Mouse (Mus musculus) olfactory bulb, adult 2 months (tissue): Measurements from ENCODE around the gene Gpr162. TPM values are rescaled to one million over a fixed set of nuclear protein-coding genes. Genes with fewer than 3 reads are reported as not detected.

Source experiments
- H3K27ac ChIP-seq: fragments of 200-500 bp; 2 replicates; pipeline ENCODE4 v1.5.1; 2012; ENCODE audit warnings: low read depth, low read length; ENCODE audit not compliant: insufficient read depth
- H3K4me1 ChIP-seq: fragments of 200-500 bp; 2 replicates; pipeline ENCODE4 v1.6.1; 2012; ENCODE audit warnings: low read length; ENCODE audit not compliant: control insufficient read depth, insufficient read depth
- H3K4me3 ChIP-seq: fragments of 200-500 bp; 2 replicates; pipeline ENCODE4 v1.5.1; 2012; ENCODE audit warnings: mild to moderate bottlenecking, low read depth, low read length, moderate library complexity; ENCODE audit not compliant: insufficient read depth
- CTCF ChIP-seq: fragments of 200-500 bp; IDR thresholded peaks from 2 replicates; pipeline ENCODE4 v1.5.1; 2012; ENCODE audit warnings: low read depth, mild to moderate bottlenecking, low read length, moderate library complexity; ENCODE audit not compliant: insufficient read depth
- POLR2A ChIP-seq: fragments of 200-500 bp; IDR thresholded peaks from 2 replicates; pipeline ENCODE4 v1.6.1; 2012; ENCODE audit warnings: mild to moderate bottlenecking, low read depth, low read length, moderate library complexity; ENCODE audit not compliant: insufficient read depth
- WGBS: fragments of 180-500 bp; shearing (Covaris S2); methylation state at CpG from one replicate; pipeline ENCODE4 v1.1.7; 2018; 5-methylcytosine and 5-hydroxymethylcytosine counted together
- polyA plus RNA-seq: library from polyadenylated mRNA; stranded (reverse); fragments of >200 nt; gene quantifications from 2 replicates; pipeline ENCODE4 v1.2.4, GENCODE M21; 2012; ENCODE audit warnings: low replicate concordance; ENCODE audit not compliant: missing spikeins, insufficient read depth, insufficient read length

Gene Gpr162
- polyA plus RNA-seq, 1 experiment: not detected

DNA sequence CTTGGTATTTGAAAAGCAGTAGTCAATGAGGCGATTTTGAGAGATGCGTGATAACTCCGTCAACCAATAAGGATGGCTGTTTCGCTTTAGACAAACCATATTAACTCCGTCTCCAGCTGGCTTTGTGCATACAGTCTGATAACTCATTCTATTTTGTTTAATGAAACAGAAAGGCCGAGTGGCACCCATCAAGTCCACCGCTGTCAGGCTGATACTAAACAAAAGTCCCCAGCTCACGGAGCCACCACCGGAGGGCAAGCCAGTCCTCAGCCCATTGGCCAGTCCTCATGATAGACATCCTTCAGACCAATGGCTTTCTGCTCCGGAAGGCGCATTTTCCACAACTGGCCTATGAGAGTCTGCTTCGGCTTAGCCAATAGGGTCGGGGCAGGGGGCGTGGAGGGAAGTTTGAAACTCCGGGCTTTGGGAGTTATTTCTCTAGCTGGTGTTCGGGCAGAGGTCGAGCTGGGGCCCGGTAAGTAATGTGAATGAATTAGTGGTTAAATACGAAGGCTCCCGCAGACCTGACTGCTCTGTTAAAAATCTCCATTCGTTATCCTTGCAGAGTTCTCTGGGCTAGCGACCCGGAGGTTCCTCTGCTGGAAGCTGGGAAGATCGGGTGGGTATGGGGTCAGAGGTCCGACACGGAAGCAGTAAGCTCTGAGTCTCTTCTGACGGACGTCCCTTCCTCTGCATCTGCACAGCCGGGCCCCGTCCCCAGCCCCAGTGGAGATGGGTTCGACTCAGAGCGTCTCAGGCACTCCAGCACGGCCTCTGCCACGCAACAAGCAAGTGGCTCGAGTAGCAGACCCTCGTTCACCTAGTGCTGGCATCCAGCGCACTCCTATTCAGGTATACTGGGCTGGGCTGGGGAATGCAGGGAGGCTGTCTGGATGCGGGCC, 33.7 kb downstream of the Gpr162 start:
- WGBS: under 1% methylated on average over 38 of the region's 38 CpGs
- Histone ChIP-seq H3K4me3 (peak overlapping the region; percentile 35), H3K27ac (peak overlapping the region; percentile 74), H3K4me1 (peaks cover 11% of the 10 kb centered on the region)
- TF ChIP-seq CTCF (no peak), POLR2A (0 out of 2 replicates have a peak, but pooled peaks have one; percentile 21)

DNA sequence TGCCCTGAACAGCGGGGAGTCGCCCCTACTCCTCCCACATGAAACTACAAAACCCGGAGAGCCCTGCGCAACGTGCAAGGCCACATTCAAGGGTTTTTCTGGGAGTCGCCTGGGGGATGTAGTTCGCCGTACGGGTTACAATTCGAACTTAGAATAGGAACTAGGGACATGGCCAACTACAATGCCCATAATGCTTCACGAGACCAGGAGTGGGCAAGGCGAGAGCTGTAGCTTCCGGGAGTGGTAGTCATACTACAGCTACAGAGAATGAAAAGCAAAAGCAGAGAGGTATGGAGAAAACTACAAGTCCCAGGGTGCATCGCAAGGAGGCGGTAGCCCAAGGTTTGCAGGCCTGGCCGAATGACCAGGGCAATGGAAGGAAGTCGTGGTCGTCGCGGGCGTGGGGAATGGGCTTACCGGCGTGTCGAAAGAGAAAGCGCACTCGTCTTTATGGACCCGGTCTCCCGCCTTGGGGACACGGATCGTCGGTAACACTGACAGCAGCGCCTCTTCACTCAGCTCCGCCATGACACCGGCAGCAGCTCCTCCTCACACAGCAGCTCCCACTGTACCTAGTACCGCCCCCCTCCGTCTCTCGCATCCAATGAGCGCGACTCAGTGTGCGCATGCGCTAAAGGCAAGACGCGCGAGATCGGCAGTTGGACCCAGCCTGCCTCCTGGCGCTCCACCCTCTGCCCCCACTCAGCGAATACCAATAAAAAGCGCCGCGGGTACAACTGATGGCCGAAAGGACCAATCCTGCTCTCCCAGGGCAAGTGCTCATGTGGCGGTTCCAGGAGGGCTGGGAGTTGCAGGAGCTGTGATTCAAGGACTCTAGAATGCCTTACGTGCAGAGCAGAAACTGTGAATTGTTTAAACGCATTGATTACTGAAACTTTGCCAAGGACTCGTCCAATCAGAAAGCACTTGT, 34.6 kb downstream of the Gpr162 start, which contains the start of the genes Usp5 and Cdca3:
Gene Usp5 (minus strand): TSS at position 617 of the 931 bp plus-strand sequence.
Gene Cdca3 (plus strand): TSS at position 680 of the 931 bp plus-strand sequence.
- H3K27ac ChIP-seq: peak within 1 kb of the TSS; percentile 82
- TF ChIP-seq CTCF: no peak
- peak; percentile 65; the same call in 1 of the 2 replicates for TF ChIP-seq POLR2A
- H3K4me3 ChIP-seq: peak within 1 kb of the TSS; percentile 68
- H3K4me1 ChIP-seq: peaks cover 11% of the 10 kb centered on the region
- WGBS: under 1% methylated on average over 55 of the region's 55 CpGs

DNA sequence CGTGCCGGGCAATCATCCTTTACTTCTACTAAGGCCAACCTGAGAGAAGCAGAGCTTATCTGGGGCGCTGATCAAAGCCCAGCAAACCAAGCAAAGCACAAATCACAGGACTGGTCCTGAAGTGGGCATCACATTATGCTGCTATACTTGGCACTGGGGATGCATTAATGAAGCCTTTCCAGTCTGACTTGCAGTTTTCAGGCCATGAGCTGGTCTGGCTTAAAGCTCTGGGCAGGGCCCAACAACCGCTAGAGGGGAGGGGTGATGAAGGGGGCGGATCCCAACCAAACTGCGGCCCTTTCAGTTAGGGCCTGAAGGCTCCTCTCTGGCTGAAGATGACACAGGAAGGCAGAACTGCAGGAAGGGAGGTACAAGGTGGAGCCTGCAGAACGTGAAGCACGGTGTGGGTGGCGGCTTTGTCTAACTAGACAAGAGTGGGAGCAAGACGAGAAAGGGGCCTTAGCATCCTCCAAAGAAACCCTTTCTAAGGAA, 35.6 kb downstream of the Gpr162 start:
- TF ChIP-seq POLR2A: no peak
- no peak for TF ChIP-seq CTCF

DNA sequence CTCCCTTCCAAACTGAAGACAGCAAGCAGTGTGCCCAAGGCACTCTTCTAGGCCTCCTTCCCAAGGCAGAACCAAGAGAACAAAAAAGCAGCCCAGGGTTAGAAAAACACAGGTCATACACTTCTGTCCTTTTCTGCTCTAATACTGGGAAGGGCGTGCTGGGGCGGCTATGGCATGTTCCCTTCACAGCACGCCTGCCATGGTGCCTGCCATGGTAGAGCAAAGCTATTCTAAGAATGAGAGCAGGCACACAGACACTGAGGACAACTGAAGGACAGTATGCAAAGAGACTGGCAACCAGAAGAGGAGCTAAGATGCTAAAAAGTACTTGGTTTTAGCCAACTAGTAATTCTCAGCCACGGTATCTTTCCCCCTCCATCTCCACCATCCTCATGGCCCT, 41.7 kb downstream of the Gpr162 start:
- WGBS: 94% methylated on average over 4 of the region's 4 CpGs
- no peak overlapping the region for H3K4me3 ChIP-seq
- no peak overlapping the region for H3K27ac ChIP-seq
- TF ChIP-seq POLR2A (no peak), CTCF (no peak)
- H3K4me1 ChIP-seq: 0 out of 2 replicates have a peak, but pooled peaks cover 4% of the 10 kb centered on the region

More for the DNA sequence above, 35.6 kb downstream of the Gpr162 start:
- H3K27ac ChIP-seq: 0 out of 2 replicates have a peak overlapping the region, but pooled peaks have one; percentile 14
- peak overlapping the region; percentile 42 for H3K4me3 ChIP-seq
- 13% methylated on average over 10 of the region's 10 CpGs for WGBS
- peaks cover 11% of the 10 kb centered on the region for H3K4me1 ChIP-seq

DNA sequence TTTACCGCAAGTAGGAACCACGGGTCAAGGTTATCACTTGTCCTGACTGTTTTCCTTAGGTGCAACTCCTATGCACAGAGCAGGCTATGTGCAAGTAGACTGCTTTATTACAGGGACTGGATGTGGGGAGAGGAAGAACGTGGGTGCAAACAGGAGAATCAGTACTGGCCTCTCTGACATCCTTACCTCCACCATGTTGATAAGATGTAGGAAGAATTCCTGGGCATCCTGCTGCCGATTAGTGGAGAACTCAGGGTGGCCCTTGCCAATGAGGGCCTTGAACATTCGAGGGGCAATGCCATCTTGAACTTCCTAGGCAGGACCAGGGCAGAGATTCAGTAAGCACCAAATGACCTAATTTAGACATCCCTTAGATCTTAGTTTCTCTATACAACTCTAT, 42.9 kb downstream of the Gpr162 start:
- Histone ChIP-seq H3K4me3 (no peak overlapping the region), H3K27ac (no peak overlapping the region), H3K4me1 (0 out of 2 replicates have a peak, but pooled peaks cover 4% of the 10 kb centered on the region)
- TF ChIP-seq POLR2A (no peak), CTCF (no peak)
- 94% methylated on average over 5 of the region's 5 CpGs for WGBS

DNA sequence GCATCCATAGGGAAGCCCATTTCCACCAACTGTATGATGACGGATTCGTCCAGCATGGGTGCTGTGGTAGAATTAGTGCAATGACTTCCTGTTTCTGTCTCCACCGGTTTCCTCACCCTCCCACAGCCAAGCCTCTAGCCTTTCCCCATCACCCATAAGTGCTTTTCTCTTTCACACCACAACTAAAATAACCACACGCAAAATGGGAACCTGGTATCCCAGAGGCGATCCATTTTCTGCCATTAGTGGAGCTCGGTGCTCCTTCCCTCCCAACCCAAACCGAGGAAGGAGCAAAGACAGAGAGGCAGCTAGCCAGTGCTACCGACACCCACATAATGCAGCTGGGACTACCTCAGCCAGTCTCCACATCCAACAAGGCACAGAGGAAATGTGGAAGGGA, 45.8 kb downstream of the Gpr162 start:
- H3K27ac ChIP-seq: no peak overlapping the region

DNA sequence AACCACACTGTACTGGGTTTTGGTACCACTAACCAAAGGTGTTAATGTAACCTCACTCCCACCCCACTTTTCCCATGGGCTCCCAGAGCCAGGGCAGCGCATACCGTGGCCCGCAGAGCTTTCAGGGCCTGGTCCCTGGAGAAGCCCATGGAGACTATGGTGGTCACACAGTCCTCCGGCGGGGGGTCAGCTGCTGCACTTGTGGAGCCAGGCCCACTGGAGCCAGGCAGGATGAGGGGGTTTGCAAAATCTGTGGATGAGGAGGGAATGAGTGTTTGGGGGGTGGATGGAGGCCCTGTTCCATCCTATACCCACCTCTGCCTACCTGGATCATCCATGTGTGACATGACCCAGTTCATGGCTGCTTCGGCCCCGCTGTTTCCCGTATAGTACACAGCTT, 46.2 kb downstream of the Gpr162 start:
- no peak for TF ChIP-seq POLR2A
- no peak for TF ChIP-seq CTCF
- WGBS: 95% methylated on average over 8 of the region's 8 CpGs

More for the DNA sequence above, 45.8 kb downstream of the Gpr162 start:
- H3K4me1 ChIP-seq: peaks cover 14% of the 10 kb centered on the region
- no peak overlapping the region for H3K4me3 ChIP-seq
- TF ChIP-seq POLR2A: no peak
- no peak for TF ChIP-seq CTCF
- 74% methylated on average over 8 of the region's 8 CpGs for WGBS

DNA sequence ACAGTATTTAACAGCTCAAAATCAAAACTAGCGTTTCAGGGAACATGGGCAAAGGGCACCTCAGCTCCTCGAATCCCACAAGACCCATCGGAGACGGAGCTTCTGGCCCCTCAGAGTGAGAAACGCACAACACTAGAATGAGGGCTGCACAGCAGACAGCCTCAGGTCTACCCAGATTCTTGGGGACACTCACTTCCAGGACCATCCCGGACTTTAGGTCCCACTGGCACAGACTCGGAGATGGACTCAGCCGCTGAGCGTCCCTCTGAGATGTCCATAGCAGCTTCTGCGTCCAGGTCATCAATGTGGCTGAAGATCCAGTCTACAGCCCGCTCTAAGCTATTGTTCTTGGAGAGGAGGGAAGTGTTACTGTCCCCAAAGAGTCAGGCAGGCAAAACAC, 46.7 kb downstream of the Gpr162 start:
- 95% methylated on average over 11 of the region's 11 CpGs for WGBS
- Histone ChIP-seq H3K27ac (no peak overlapping the region), H3K4me1 (peaks cover 22% of the 10 kb centered on the region), H3K4me3 (no peak overlapping the region)
- TF ChIP-seq CTCF (no peak), POLR2A (no peak)

More for the DNA sequence above, 46.2 kb downstream of the Gpr162 start:
- Histone ChIP-seq H3K4me1 (peaks cover 18% of the 10 kb centered on the region), H3K4me3 (no peak overlapping the region), H3K27ac (no peak overlapping the region)
